Mouse (Mus musculus) G1E (cell line): ENCODE measurements around the gene Slc30a2. TPM values are rescaled to one million over a fixed set of nuclear protein-coding genes. Genes with fewer than 3 reads are reported as not detected.

ENCODE experiments used
- ATAC-seq: 2 replicates; pipeline ENCODE4 v1.8.0; 2016; ENCODE audit warnings: mild to moderate bottlenecking; ENCODE audit not compliant: insufficient number of reproducible peaks, poor library complexity, low FRiP score, severe bottlenecking; ENCODE audit errors: extremely low read depth
- DNase-seq: peaks from one replicate; pipeline ENCODE4 v3.0.0; 2012; ENCODE audit warnings: low spot score
- H3K27me3 ChIP-seq: 2 replicates; pipeline ENCODE4 v1.6.1; 2012; ENCODE audit warnings: mild to moderate bottlenecking, low read length, inconsistent platforms; ENCODE audit not compliant: insufficient read depth
- H3K36me3 ChIP-seq: replicated peaks from 2 replicates; pipeline ENCODE3; 2012; ENCODE audit warnings: mild to moderate bottlenecking, inconsistent platforms
- H3K4me1 ChIP-seq: 2 replicates; pipeline ENCODE4 v1.6.1; 2012; ENCODE audit warnings: low read depth, low read length, inconsistent platforms, mixed read lengths; ENCODE audit not compliant: insufficient read depth
- H3K4me3 ChIP-seq: 2 replicates; pipeline ENCODE4 v1.5.1; 2012; ENCODE audit warnings: low read depth, mild to moderate bottlenecking, inconsistent platforms, low read length, moderate library complexity, mixed read lengths
- H3K9me3 ChIP-seq: replicated peaks from 2 replicates; pipeline ENCODE4 v1.6.1; 2012; ENCODE audit warnings: inconsistent platforms
- CTCF ChIP-seq: IDR thresholded peaks from 2 replicates; pipeline ENCODE4 v1.5.1; 2012; ENCODE audit warnings: low read depth, low read length, inconsistent platforms, mixed read lengths
- GATA1 ChIP-seq: IDR thresholded peaks from 2 replicates; pipeline ENCODE4 v1.6.1; 2012; ENCODE audit warnings: borderline replicate concordance, low read length, inconsistent platforms, mixed read lengths
- GATA2 ChIP-seq: IDR thresholded peaks from 2 replicates; pipeline ENCODE4 v1.6.1; 2012; ENCODE audit warnings: low read depth, low read length, inconsistent platforms, borderline replicate concordance
- POLR2AphosphoS5 ChIP-seq: IDR thresholded peaks from 2 replicates; pipeline ENCODE4 v1.6.1; 2012; ENCODE audit warnings: low read depth, low read length, inconsistent platforms; ENCODE audit not compliant: insufficient replicate concordance
- TAL1 ChIP-seq: conservative IDR thresholded peaks from 2 replicates; pipeline ENCODE4 v1.6.1; 2012; ENCODE audit warnings: low read depth, low read length, inconsistent platforms, mixed read lengths
- polyA plus RNA-seq: library from polyadenylated mRNA; stranded (reverse); fragments of >175 nt; gene quantifications from 2 replicates; pipeline ENCODE4 v1.2.3, GENCODE M21; 2012
- total RNA-seq, 2 experiments: library from RNA; stranded (forward) in 1 of 2; stranded (reverse) in 1 of 2; fragments of 200-1000 nt in 1 of 2; fragments of >200 nt in 1 of 2; fragmentation: Nextera tagmentation in 1 of 2; gene quantifications; 2 replicates each; pipeline ENCODE4 v1.2.3; 2014 to 2017

Slc30a2 gene
- total and polyA plus RNA-seq, 3 experiments = 4.6 to 8.2 (median 5.6) TPM

- ATAC-seq (no peak), DNase-seq (no peak)
- Histone ChIP-seq H3K27me3 (peaks cover 5% of the 10 kb centered on the region; the same call in 1 of the 2 replicates), H3K9me3 (peaks cover 3% of the 10 kb centered on the region; the same call in 1 of the 2 replicates), H3K36me3 (no peaks in the 10 kb centered on the region), H3K4me3 (no peak overlapping the region), H3K4me1 (peaks cover 19% of the 10 kb centered on the region)
- TF ChIP-seq GATA1 (no peak), POLR2AphosphoS5 (no peak), TAL1 (no peak), GATA2 (no peak), CTCF (no peak)
These were observed 43.5 kb upstream of the Slc30a2 start for GRCm38 (mm10) chr4:134299498-134299810.

DNA sequence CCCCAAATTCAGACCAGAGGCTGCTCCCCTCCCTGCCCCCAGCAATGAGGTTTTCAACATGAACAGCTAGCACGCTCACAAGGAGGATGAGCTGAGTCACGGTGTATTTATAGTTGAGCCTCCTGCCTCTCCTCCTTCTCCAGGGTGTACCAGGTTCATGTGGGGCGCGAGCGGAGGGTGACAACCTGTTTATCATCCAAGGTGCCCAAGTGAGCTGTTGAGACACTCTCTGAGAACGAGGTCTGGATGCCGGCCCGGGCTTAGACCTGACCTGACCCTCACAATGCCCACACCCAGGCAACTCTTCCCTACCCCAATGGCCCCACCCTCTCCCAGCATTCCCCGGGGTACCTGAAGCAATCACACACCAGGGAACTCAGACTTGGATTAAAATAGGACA is 42.7 kb upstream of the Slc30a2 start:
- peak; percentile 28; the same call in 1 of the 2 replicates for ATAC-seq
- TF ChIP-seq CTCF (no peak), GATA1 (no peak), TAL1 (no peak), GATA2 (no peak), POLR2AphosphoS5 (no peak)

GRCm38 (mm10) chr4:134302084-134302483 is 40.9 kb upstream of the Slc30a2 start:
- no peak for ATAC-seq
- Histone ChIP-seq H3K4me3 (no peak overlapping the region), H3K27me3 (peaks cover 6% of the 10 kb centered on the region), H3K9me3 (no peaks in the 10 kb centered on the region), H3K36me3 (no peaks in the 10 kb centered on the region), H3K4me1 (peaks cover 19% of the 10 kb centered on the region)
- no peak for DNase-seq
- TF ChIP-seq GATA2 = no peak
- no peak for TF ChIP-seq TAL1
- no peak for TF ChIP-seq POLR2AphosphoS5
- no peak for TF ChIP-seq CTCF
- TF ChIP-seq GATA1 = no peak

More for the DNA sequence above, 42.7 kb upstream of the Slc30a2 start:
- H3K36me3 ChIP-seq = no peaks in the 10 kb centered on the region
- H3K4me3 ChIP-seq = peak overlapping the region; percentile 46; the same call in 1 of the 2 replicates
- peaks cover 6% of the 10 kb centered on the region for H3K27me3 ChIP-seq
- peaks cover 19% of the 10 kb centered on the region for H3K4me1 ChIP-seq
- peaks cover 3% of the 10 kb centered on the region; the same call in 1 of the 2 replicates for H3K9me3 ChIP-seq
- peak; percentile 33 for DNase-seq

- Histone ChIP-seq H3K4me1 (peaks cover 7% of the 10 kb centered on the region), H3K27me3 (peaks cover 38% of the 10 kb centered on the region), H3K36me3 (no peaks in the 10 kb centered on the region), H3K9me3 (no peaks in the 10 kb centered on the region), H3K4me3 (no peak overlapping the region)
- TF ChIP-seq POLR2AphosphoS5 (no peak), GATA1 (no peak)
- no peak for ATAC-seq
- DNase-seq = no peak
These were observed 36.0 kb upstream of the Slc30a2 start for GRCm38 (mm10) chr4:134306963-134307362.

DNA sequence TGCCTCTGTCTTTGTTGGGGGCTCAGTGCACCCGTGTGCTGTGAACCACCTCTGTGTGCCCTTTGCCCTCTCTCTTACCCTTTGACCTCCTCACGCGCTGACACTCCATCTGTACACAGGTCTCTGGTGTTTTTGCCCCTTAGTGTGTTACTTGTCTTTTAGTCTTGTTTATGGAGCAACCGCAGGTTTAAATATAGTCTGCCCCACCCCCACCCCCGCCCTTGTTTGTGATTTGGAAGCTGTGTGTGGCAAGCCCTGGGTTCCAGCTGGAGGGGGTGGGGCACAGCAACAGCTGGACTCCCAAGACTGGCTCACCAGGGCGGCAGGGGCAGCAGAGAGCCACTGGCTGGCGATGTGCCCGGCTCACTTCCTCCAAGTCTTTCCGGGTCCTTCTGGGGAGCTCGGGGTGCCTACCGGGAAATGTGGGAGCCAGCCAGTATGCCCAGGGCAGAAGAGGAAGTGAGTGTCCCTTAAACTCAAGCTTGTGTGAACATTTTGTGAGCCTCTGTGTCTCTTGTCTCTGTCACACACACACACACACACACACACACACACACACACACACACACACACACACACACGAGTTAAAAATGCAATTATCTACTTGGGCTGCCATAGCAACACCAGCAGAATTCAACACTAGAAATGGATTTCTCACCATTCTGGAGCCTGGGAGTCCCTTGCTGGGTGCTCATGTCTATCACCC is 35.5 kb upstream of the Slc30a2 start:
- TF ChIP-seq POLR2AphosphoS5 = no peak
- TF ChIP-seq TAL1 = no peak
- no peak for TF ChIP-seq CTCF
- no peak for TF ChIP-seq GATA2
- no peak for TF ChIP-seq GATA1
- peak; percentile 51 for DNase-seq

GRCm38 (mm10) chr4:134310106-134310505 is 32.9 kb upstream of the Slc30a2 start:
- Histone ChIP-seq H3K27me3 (peaks cover 49% of the 10 kb centered on the region), H3K36me3 (no peaks in the 10 kb centered on the region), H3K4me3 (no peak overlapping the region), H3K4me1 (peaks cover 7% of the 10 kb centered on the region), H3K9me3 (no peaks in the 10 kb centered on the region; the same call in 1 of the 2 replicates)
- DNase-seq (no peak), ATAC-seq (no peak)
- TF ChIP-seq TAL1 (no peak), GATA2 (no peak), GATA1 (no peak), CTCF (no peak), POLR2AphosphoS5 (no peak)

More for the DNA sequence above, 35.5 kb upstream of the Slc30a2 start:
- ATAC-seq = no peak
- Histone ChIP-seq H3K4me1 (peaks cover 7% of the 10 kb centered on the region), H3K4me3 (no peak overlapping the region), H3K9me3 (no peaks in the 10 kb centered on the region), H3K36me3 (no peaks in the 10 kb centered on the region), H3K27me3 (peaks cover 39% of the 10 kb centered on the region)

GRCm38 (mm10) chr4:134310656-134311055 is 32.3 kb upstream of the Slc30a2 start:
- ATAC-seq = no peak
- H3K4me3 ChIP-seq = no peak overlapping the region
- H3K4me1 ChIP-seq = peaks cover 7% of the 10 kb centered on the region
- DNase-seq = no peak
- TF ChIP-seq GATA1 = no peak
- no peak for TF ChIP-seq POLR2AphosphoS5
- no peak for TF ChIP-seq CTCF
- TF ChIP-seq GATA2 = no peak
- no peak for TF ChIP-seq TAL1
- no peaks in the 10 kb centered on the region for H3K36me3 ChIP-seq
- H3K9me3 ChIP-seq = no peaks in the 10 kb centered on the region; the same call in 1 of the 2 replicates
- peaks cover 51% of the 10 kb centered on the region for H3K27me3 ChIP-seq
